Mouse (Mus musculus): ENCODE data around the gene Mcm8. TPM values are rescaled to one million over a fixed set of nuclear protein-coding genes. Genes with fewer than 3 reads are reported as not detected.

Gene Mcm8
- total and polyA plus RNA-seq, 2 experiments from 2014 or later: 3.2 to 5.6 TPM

DNA sequence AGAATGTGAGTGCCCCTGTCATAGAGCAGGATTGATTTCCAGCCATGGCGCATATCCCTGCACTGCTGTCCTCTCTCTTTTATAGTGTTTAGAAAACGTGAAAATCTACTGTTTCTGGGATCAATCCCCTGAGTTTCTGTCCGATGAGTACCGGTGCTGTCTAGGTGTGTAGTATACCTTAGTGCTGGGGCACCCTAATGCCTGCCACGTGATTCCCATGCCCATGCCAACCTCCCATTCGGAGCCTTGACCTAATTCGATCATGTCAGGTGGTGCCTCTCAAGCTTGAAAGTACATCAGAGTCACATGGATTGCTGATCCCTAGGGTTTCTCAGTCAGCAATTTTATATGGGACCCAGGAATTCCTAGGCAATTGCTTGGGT is 21.7 kb upstream of the Mcm8 start:
- Histone ChIP-seq H3K36me3 (ENCODE audit: insufficient read depth, low read length) (no peaks in the 10 kb centered on the region), H3K9ac (replicated peaks; ENCODE audit: low read length) (no peak overlapping the region), H3K4me2 (ENCODE audit: low read depth, low read length) (no peak overlapping the region), H3K4me3 (ENCODE audit: low read length) (no peak overlapping the region), H3K27me3 (ENCODE audit: insufficient read depth, low read length) (no peaks in the 10 kb centered on the region), H3K4me1 (ENCODE audit: insufficient read depth, low read length) (no peaks in the 10 kb centered on the region), H3K27ac (no peak overlapping the region), H3K9me3 (ENCODE audit: low read length) (no peaks in the 10 kb centered on the region)
- ATAC-seq: no peak
- no peak for DNase-seq (ENCODE audit: low spot score)
- no peak for TF ChIP-seq CTCF (IDR thresholded peaks at IDR 0.05; ENCODE audit: low read depth)
- WGBS: 84% methylated on average over 7 of the region's 7 CpGs

DNA sequence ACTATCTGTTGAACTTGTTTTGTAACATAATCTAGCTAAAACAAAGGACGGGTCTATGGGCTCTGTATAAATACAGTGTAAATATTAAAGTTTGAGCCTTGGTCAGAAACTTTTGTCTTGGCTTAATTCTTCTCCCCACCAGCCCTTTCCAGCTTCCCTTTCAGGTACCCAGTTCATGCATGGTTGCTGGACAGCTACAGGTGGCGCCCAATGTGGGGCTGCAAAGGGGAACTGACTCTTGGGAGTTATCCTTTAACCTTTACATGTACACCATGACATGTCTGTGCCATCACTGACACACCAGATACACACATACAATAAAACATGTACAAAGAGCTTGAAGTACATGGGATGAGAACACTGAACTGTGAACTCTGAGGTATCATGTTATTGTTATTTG is 13.0 kb upstream of the Mcm8 start:
- no peaks in the 10 kb centered on the region for H3K9me3 ChIP-seq (ENCODE audit: low read length)
- H3K9ac ChIP-seq (replicated peaks; ENCODE audit: low read length): no peak overlapping the region
- no peak overlapping the region for H3K27ac ChIP-seq
- DNase-seq (ENCODE audit: low spot score) (no peak), ATAC-seq (no peak)
- no peak overlapping the region for H3K4me3 ChIP-seq (ENCODE audit: low read length)
- WGBS: 90% methylated on average over 2 of the region's 2 CpGs
- no peak for TF ChIP-seq CTCF (IDR thresholded peaks at IDR 0.05; ENCODE audit: low read depth)
- H3K27me3 ChIP-seq (ENCODE audit: insufficient read depth, low read length): no peaks in the 10 kb centered on the region
- no peaks in the 10 kb centered on the region for H3K4me1 ChIP-seq (ENCODE audit: insufficient read depth, low read length)
- H3K36me3 ChIP-seq (ENCODE audit: insufficient read depth, low read length): peaks cover 43% of the 10 kb centered on the region
- H3K4me2 ChIP-seq (ENCODE audit: low read depth, low read length): no peak overlapping the region

DNA sequence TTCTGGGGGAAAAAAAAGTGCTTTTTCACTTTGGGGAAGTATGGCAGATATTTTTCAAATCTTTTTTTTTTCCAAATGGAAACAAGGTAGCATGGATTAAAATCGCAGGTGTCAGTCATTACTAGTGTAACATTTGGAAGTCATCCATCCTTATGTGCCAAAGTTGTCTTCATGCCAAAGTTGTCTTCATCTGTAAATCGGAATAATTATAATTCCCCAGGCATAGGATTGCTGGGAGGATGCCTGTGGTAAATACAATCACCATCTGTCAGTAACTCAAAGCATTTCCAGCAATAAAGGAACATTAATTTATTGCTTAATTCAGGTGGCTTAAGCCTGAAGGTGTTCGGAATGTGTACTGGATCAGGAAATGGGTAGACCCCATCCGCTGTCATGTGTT is 25.1 kb downstream of the Mcm8 start:
- no peak for ATAC-seq
- no peak overlapping the region for H3K27ac ChIP-seq
- H3K4me1 ChIP-seq (ENCODE audit: insufficient read depth, low read length): no peaks in the 10 kb centered on the region
- no peaks in the 10 kb centered on the region for H3K9me3 ChIP-seq (ENCODE audit: low read length)
- no peaks in the 10 kb centered on the region for H3K27me3 ChIP-seq (ENCODE audit: insufficient read depth, low read length)
- WGBS: 82% methylated on average over 4 of the region's 4 CpGs
- H3K9ac ChIP-seq (replicated peaks; ENCODE audit: low read length): no peak overlapping the region
- peak; percentile 4 for DNase-seq (ENCODE audit: low spot score)
- H3K4me3 ChIP-seq (ENCODE audit: low read length): no peak overlapping the region
- no peak for TF ChIP-seq CTCF (IDR thresholded peaks at IDR 0.05; ENCODE audit: low read depth)
- H3K4me2 ChIP-seq (ENCODE audit: low read depth, low read length): no peak overlapping the region
- 0 out of 2 replicates have a peak, but pooled peaks cover 3% of the 10 kb centered on the region for H3K36me3 ChIP-seq (ENCODE audit: insufficient read depth, low read length)

DNA sequence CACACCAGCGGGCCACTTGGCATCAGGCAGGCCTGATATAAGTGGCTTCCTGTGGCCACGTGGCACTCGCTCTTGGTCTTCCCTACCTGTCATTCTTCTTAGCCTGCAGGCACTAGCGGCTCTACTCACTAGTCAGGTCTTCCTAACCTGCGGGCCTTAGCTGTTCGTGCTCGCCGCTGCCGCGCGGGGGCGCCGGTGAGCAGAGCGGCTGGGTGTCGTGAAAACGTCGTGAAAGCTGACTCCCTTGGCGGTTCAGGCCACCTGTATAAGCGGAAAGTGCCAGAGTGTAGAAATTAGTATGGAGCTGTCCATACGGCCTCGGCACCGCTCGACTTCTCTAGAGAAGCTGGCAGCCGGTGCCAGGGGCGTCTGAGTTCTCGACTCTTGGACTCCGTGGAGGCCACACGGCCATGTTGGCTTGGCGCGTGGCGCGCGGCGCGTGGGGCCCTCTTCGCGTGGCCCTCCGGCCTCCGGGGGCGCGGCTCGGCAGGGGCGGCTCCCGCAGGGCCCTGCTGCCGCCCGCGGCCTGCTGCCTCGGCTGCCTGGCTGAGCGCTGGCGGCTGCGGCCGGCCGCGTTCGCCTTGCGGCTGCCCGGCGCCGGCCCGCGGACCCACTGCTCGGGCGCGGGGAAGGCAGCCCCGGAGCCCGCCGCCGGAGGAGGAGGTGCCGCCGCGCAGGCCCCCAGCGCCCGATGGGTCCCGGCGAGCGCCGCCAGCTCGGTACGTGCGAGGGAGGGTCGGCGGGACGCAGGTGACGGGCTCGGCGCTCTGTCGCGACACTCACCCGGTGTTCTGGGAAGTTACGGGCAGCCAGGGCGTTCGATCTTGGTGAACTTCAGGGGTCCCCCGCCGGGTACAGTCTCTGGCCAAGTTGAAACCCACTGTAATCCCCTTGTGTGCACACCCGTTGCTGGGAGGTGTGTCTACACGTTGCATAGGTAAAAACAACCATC is 30.7 kb downstream of the Mcm8 start, which contains the start of gene Crls1:
Gene Crls1, plus strand, starts transcription at position 260 of the 952 bp plus-strand sequence.
- Histone ChIP-seq H3K4me2 (ENCODE audit: low read depth, low read length) (peak within 1 kb of the TSS; percentile 85), H3K4me1 (ENCODE audit: insufficient read depth, low read length) (peaks cover 10% of the 10 kb centered on the region)
- peak; percentile 99 for TF ChIP-seq CTCF (IDR thresholded peaks at IDR 0.05; ENCODE audit: low read depth)

DNA sequence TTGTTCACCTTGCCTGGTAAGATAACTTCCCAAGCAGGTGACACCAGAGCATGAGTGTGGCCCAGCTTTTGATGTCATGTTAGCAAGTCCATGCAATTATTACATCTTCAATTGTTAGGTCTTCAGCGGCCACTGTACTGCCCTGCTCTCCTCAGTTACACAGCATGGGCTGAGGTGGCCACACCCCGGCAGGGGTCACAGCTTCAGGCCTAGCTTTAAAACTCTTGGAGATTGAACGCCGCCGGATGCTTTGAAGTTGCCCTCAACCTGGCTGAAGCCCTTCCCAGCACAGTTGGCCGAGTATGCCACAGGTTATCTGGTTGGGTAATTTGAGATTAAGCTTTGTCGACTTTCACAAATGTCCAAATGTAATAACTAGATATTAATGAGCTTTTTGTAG is 31.6 kb downstream of the Mcm8 start:
- TF ChIP-seq CTCF (IDR thresholded peaks at IDR 0.05; ENCODE audit: low read depth): no peak
- DNase-seq (ENCODE audit: low spot score): peak; percentile 6
- 40% methylated on average over 7 of the region's 7 CpGs for WGBS

More for the DNA sequence above, 30.7 kb downstream of the Mcm8 start, which contains the start of gene Crls1:
- H3K36me3 ChIP-seq (ENCODE audit: insufficient read depth, low read length): peaks cover 11% of the 10 kb centered on the region
- H3K27me3 ChIP-seq (ENCODE audit: insufficient read depth, low read length): no peaks in the 10 kb centered on the region
- peak within 1 kb of the TSS; percentile 92 for H3K9ac ChIP-seq (replicated peaks; ENCODE audit: low read length)
- H3K9me3 ChIP-seq (ENCODE audit: low read length): no peaks in the 10 kb centered on the region
- ATAC-seq (peak; percentile 94), DNase-seq (ENCODE audit: low spot score) (peak; percentile 96)
- peak within 1 kb of the TSS; percentile 95 for H3K4me3 ChIP-seq (ENCODE audit: low read length)
- under 1% methylated on average over 91 of the region's 96 CpGs for WGBS
- peak within 1 kb of the TSS; percentile 87 for H3K27ac ChIP-seq

DNA sequence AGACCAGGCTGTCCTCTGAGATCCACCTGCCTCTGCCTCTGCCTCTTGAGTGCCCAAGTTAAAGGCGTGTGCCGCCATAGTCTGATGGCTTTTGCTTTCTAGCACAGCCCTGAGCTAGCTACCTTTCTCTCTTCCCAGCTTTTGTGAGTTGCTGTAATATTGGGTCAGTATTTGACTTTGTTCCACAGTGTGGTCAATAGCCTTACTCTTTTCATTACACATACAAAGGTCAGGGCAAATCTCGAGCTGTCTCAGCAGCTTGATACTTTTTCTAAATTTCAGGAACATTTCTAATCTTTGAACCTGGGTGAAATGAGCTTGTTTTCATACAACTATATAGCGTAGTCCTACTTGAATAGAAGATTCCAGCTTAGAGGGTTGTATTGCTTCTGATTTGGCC is 32.4 kb downstream of the Mcm8 start:
- WGBS: 87% methylated on average over 4 of the region's 4 CpGs

More for the DNA sequence above, 31.6 kb downstream of the Mcm8 start:
- H3K4me1 ChIP-seq (ENCODE audit: insufficient read depth, low read length): peaks cover 10% of the 10 kb centered on the region
- H3K4me3 ChIP-seq (ENCODE audit: low read length): peak overlapping the region; percentile 95
- no peak overlapping the region for H3K27ac ChIP-seq
- H3K4me2 ChIP-seq (ENCODE audit: low read depth, low read length): peak overlapping the region; percentile 85
- H3K27me3 ChIP-seq (ENCODE audit: insufficient read depth, low read length): no peaks in the 10 kb centered on the region
- no peak for ATAC-seq
- peaks cover 18% of the 10 kb centered on the region for H3K36me3 ChIP-seq (ENCODE audit: insufficient read depth, low read length)
- H3K9me3 ChIP-seq (ENCODE audit: low read length): no peaks in the 10 kb centered on the region
- H3K9ac ChIP-seq (replicated peaks; ENCODE audit: low read length): peak overlapping the region; percentile 92

DNA sequence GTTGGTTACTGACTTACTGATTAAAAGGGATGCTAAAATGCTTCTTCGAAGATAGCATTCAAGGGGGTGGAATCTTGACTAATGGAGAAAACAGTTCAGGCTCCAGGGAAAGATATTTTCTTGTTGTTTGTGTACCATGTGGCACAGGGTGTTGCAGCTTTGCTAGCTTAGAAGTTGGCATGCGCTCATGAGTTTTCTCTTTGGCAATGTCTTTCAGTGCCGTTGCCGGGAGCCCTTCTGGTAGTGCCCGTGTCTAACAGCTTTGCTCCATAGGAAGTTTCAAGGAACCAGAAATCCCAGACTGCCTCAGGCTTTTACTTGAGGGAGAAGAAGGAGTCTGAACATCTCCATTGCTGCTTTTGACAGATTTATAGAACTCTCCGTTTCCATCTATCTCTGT is 33.2 kb downstream of the Mcm8 start:
- H3K36me3 ChIP-seq (ENCODE audit: insufficient read depth, low read length): peaks cover 16% of the 10 kb centered on the region
- TF ChIP-seq CTCF (IDR thresholded peaks at IDR 0.05; ENCODE audit: low read depth): no peak
- H3K27me3 ChIP-seq (ENCODE audit: insufficient read depth, low read length): no peaks in the 10 kb centered on the region
- H3K4me3 ChIP-seq (ENCODE audit: low read length): no peak overlapping the region
- ATAC-seq (no peak), DNase-seq (ENCODE audit: low spot score) (peak; percentile 25)
- H3K4me2 ChIP-seq (ENCODE audit: low read depth, low read length): no peak overlapping the region
- 55% methylated on average over 6 of the region's 6 CpGs for WGBS
- H3K9ac ChIP-seq (replicated peaks; ENCODE audit: low read length): no peak overlapping the region
- peaks cover 10% of the 10 kb centered on the region for H3K4me1 ChIP-seq (ENCODE audit: insufficient read depth, low read length)
- no peaks in the 10 kb centered on the region for H3K9me3 ChIP-seq (ENCODE audit: low read length)
- H3K27ac ChIP-seq: no peak overlapping the region

More for the DNA sequence above, 32.4 kb downstream of the Mcm8 start:
- no peak for DNase-seq (ENCODE audit: low spot score)
- Histone ChIP-seq H3K9me3 (ENCODE audit: low read length) (no peaks in the 10 kb centered on the region), H3K36me3 (ENCODE audit: insufficient read depth, low read length) (peaks cover 16% of the 10 kb centered on the region), H3K27me3 (ENCODE audit: insufficient read depth, low read length) (no peaks in the 10 kb centered on the region), H3K4me3 (ENCODE audit: low read length) (no peak overlapping the region), H3K4me1 (ENCODE audit: insufficient read depth, low read length) (peaks cover 10% of the 10 kb centered on the region), H3K4me2 (ENCODE audit: low read depth, low read length) (peak overlapping the region; percentile 85), H3K9ac (replicated peaks; ENCODE audit: low read length) (no peak overlapping the region), H3K27ac (no peak overlapping the region)
- ATAC-seq: no peak
- TF ChIP-seq CTCF (IDR thresholded peaks at IDR 0.05; ENCODE audit: low read depth): no peak

Measured in hindbrain, postnatal 0 days (tissue).